Mouse (Mus musculus) retina, postnatal 7 days (tissue): ENCODE data around the gene Cfap157.

Experiments
- DNase-seq: peaks from one replicate; pipeline ENCODE4 v3.0.0-alpha.2; 2012; ENCODE audit warnings: low read depth, low spot score

Cfap157 gene

GRCm38 (mm10) chr2:32750887-32751664 lies 33.2 kb downstream of the Cfap157 start:
- peak; percentile 70 for DNase-seq

- no peak for DNase-seq
These were observed 34.0 kb downstream of the Cfap157 start for GRCm38 (mm10) chr2:32750199-32750598.

GRCm38 (mm10) chr2:32749082-32749481 lies 35.1 kb downstream of the Cfap157 start:
- no peak for DNase-seq

GRCm38 (mm10) chr2:32744272-32744982 lies 39.8 kb downstream of the Cfap157 start:
- DNase-seq = no peak

- no peak for DNase-seq
These were observed 42.1 kb downstream of the Cfap157 start for GRCm38 (mm10) chr2:32742173-32742531.

- DNase-seq = no peak
These were observed 42.7 kb downstream of the Cfap157 start for GRCm38 (mm10) chr2:32741273-32742172.

GRCm38 (mm10) chr2:32740916-32741272 lies 43.3 kb downstream of the Cfap157 start, which contains the start of gene 6330409D20Rik:
TSS of gene 6330409D20Rik (minus strand) at chr2:32741016.
- DNase-seq = no peak

GRCm38 (mm10) chr2:32739311-32739710 lies 44.9 kb downstream of the Cfap157 start:
- DNase-seq = no peak

GRCm38 (mm10) chr2:32737008-32737407 lies 47.2 kb downstream of the Cfap157 start:
- DNase-seq = no peak

GRCm38 (mm10) chr2:32736306-32736829 lies 47.9 kb downstream of the Cfap157 start:
- DNase-seq = no peak

GRCm38 (mm10) chr2:32734933-32735332 lies 49.3 kb downstream of the Cfap157 start:
- no peak for DNase-seq

GRCm38 (mm10) chr2:32734480-32734879 lies 49.7 kb downstream of the Cfap157 start:
- no peak for DNase-seq

- DNase-seq = no peak
These were observed 51.5 kb downstream of the Cfap157 start for GRCm38 (mm10) chr2:32732695-32733094.

GRCm38 (mm10) chr2:32731911-32732310 lies 52.3 kb downstream of the Cfap157 start:
- no peak for DNase-seq

- no peak for DNase-seq
These were observed 53.4 kb downstream of the Cfap157 start for GRCm38 (mm10) chr2:32730854-32731253.

- DNase-seq = no peak
These were observed 54.7 kb downstream of the Cfap157 start for GRCm38 (mm10) chr2:32729547-32729946.

GRCm38 (mm10) chr2:32728463-32728862 lies 55.8 kb downstream of the Cfap157 start:
- DNase-seq = no peak

- DNase-seq = peak; percentile 85
These were observed 56.8 kb downstream of the Cfap157 start for GRCm38 (mm10) chr2:32727435-32727834.
